Mouse (Mus musculus) olfactory bulb, adult 2 months (tissue): ENCODE data around the gene Lbx1.

ENCODE experiments used
- CTCF ChIP-seq: fragments of 200-500 bp; IDR thresholded peaks from 2 replicates; pipeline ENCODE4 v1.5.1; 2012; ENCODE audit warnings: low read depth, mild to moderate bottlenecking, low read length, moderate library complexity; ENCODE audit not compliant: insufficient read depth
- POLR2A ChIP-seq: fragments of 200-500 bp; IDR thresholded peaks from 2 replicates; pipeline ENCODE4 v1.6.1; 2012; ENCODE audit warnings: mild to moderate bottlenecking, low read depth, low read length, moderate library complexity; ENCODE audit not compliant: insufficient read depth

DNA sequence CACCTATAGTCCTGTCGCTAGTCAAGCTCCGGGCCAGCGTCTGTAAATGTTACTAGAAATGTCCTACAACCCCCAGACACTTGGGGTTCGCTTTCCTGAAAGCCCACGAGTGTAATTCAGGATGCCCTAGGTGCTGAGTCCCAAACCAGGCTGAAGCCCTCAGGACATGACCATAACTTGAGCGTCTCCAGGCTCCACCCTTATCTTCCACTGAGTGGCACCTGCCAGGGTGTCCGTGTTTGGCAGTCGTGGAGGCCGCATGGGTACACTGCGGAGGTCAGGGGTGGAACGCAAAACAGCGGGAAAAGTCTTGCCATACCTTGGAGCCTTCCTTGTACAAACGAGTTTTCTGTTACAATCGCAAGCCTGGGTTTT lies 3.6 kb downstream of the Lbx1 start:
- TF ChIP-seq POLR2A (no peak), CTCF (no peak)
